Mouse (Mus musculus) thymus, adult 2 months (tissue): Measurements from ENCODE around the gene Arl16.

Experiments
- CTCF ChIP-seq: fragments of 200-500 bp; IDR thresholded peaks from 2 replicates; pipeline ENCODE4 v1.5.1; 2012; ENCODE audit warnings: mild to moderate bottlenecking, control low read depth, low read length, moderate library complexity, borderline replicate concordance; ENCODE audit not compliant: control insufficient read depth, poor library complexity, insufficient read depth; ENCODE audit errors: extremely low read depth
- POLR2A ChIP-seq: fragments of 200-500 bp; IDR thresholded peaks from 2 replicates; pipeline ENCODE4 v1.6.1; 2012; ENCODE audit warnings: mild to moderate bottlenecking, low read length, control low read depth, moderate library complexity; ENCODE audit not compliant: control insufficient read depth, poor library complexity, insufficient read depth; ENCODE audit errors: extremely low read depth

DNA sequence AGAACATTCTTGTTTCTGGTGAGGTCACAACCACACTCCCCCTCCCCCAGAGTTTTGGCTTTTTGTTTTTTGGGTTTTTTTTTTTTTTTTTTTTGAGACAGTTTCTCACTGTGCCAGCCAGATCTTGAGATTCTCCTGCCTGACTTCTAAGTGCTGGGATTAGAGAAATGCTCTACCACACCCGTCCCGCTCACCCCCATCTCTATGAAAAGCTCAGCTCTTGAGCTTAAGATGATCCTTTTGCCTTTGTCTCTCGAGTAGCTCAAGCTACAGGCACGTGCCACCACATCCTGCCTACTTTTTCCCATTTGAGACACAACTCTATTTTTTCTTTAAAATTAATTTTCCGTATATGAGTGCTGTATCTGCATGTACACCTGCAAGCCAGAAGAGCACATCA lies 3.0 kb downstream of the Arl16 start:
- TF ChIP-seq CTCF (no peak), POLR2A (no peak)
